Mouse (Mus musculus) cerebellum, adult 11 months (tissue): Measurements from ENCODE around the gene Ambn.
"Not testable (repeated sequence)": the region's sequence is repeated elsewhere in the genome, so short reads cannot be mapped to it uniquely, and the experiment has no call there.

Experiments
- DNase-seq: peaks from one replicate; pipeline ENCODE4 v3.0.0; 2022

Ambn gene

DNA sequence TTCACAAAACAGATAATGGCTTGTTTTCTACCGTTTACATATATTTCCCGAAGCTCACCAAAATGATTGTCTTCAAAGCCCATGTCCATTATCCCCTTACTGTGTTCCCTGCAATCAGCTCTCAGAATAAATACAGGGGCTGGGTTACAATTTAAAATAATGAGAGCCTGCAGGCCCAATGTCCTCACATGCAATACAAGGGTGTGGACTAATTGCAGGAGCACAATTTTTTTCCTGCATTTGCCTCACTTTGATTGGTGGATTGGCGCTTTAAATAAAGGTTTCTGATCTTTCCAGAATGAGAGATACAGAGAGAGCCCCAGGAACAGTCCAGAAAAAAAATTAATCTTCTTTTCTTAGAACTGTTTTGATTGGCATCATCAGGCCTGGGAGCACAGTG, at the start of gene Ambn:
Ambn (plus strand) TSS at position 301 of the 400 bp plus-strand sequence.
- no peak for DNase-seq

DNA sequence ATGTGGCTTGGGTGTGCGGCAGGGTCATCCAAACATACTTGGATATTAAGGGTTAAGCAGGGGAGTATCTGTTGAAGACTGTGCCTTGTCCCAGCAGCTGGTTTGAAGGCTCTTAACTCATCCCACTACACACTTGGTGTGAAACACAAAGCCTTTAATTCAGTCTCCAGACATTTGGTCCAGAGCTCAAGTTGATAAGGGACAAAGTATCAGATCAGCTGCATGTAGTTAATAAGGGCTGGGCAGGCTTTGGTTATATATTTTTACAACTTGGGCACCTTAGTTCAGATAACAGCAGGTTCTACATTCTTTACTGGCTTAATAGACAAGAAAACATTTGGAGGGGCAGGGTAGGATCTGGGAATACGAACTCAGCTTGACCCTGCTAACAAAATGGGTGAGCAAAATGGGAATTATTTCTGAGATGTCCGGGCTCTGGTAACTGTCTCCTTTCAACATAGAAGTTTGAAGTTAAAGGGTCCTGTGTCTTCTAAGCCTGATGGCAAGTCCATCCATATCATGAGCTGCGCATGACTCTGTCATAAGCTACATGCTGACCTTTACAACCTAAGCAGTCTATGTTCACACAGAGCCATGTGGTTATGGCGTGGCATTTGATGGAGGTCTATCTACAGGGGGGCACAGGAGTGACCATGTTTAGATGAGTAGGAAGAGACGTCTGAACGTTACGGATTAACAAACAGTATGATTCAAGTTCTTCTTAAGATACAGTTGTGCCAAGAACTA, 35.3 kb upstream of the Ambn start:
- DNase-seq: no peak

DNA sequence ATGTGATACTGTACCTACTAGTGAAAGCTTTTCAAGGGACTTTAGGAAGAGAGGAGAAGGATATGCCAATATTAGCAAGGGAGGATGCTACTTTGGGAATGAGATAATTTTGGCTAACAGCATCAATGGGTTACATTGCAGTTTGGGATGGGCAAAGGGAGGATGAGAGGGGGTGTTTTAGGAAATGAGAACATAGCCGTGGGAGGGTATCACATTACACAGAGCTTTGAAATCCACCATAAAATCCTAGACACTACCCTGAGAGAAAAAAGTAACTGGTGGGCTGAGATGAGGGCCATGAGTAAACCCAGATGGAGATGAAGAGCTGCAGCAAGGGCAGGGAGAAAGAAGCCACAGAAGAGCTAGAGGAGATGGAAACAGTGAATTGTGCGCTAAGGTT, 30.9 kb upstream of the Ambn start:
- DNase-seq: not testable (repeated sequence)

DNA sequence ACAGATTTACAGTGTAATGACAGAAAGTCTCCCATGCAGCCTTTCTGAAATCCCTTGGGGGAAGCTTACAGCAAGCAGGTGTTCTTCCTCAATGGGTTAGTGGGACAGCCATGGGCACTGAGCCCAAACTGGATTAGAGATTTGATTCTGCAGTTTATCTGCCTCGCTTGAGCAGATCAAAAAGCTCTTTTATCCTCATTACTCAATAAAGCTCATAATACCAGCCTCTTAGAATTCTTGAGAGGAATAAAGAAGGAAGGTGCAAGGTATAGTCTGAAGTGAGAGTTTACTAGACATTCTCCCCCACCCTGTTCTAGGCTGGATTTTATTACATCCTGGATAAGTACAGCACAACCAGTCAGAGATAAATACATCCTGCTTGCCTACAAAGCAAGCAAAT, 29.0 kb upstream of the Ambn start:
- DNase-seq: no peak

DNA sequence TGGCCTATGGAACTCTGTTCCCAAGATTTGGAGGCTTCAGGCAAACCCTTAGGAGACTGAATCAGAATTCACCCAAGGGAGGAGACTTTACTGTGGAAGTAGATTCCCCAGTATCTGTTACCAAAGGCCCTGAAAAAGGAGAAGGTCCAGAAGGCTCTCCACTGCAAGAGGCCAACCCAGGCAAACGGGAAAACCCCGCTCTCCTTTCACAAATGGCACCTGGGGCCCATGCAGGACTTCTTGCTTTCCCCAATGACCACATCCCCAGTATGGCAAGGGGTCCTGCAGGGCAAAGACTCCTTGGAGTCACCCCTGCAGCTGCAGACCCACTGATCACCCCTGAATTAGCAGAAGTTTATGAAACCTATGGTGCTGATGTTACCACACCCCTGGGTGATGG, 11.7 kb downstream of the Ambn start:
- DNase-seq: no peak

DNA sequence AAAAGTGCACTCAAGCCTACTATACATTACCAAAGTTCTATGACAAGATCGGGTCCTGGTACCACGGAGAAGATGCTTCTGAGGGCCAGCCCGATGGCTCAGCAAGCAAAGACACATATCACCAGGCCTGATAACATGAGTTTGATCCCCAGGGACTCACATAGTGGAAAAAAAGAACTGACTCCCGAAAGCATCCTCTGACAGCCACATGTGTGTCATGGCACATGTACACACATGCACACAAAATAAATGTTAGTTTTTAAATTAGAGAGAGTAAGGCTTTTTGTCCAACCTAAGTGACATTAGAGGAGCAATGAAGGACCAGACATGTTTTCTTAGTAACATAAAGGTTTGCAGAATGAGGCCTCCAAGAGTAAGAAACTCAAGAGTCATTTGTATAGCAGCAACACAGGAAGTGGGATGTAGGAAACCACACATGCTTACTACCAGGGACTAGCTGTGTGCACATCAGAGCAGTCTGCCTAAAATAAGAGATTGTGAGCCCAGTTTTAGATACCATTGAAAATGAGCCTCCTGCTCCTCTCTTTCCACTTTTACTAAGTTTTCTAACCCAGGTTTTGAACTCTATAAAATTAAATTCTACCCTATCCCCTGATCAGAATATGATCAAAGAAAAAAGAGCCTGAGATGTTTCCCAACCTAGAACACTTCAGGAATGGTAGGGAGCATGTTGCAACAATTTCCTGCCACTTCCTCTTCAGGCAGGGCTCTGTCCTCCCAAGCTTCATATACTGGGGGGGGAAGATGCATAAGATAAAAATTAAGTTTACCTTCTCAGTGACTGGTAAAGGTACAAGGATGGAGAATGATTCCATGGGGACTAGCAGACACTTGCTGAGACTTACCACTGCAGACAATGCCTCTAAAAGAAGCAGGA, 13.3 kb downstream of the Ambn start:
- no peak for DNase-seq

DNA sequence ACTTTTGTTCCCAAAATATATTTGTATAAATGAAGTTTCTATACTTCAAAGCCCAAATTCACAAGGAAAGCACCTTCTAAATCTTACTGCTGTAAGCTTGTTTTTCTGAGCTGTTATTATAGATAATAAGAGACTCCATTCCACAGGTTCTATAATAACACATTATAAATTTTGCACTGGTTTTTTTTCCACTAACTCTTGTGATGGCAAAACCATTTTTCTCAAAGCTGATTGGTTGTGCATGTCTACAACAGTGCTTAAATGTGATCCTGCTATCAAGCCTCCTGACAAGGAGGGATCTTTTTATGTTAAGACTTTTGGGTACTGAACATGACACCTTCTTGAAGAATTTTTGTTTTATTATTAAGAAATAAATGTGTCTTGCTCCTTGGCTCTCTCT, 31.9 kb downstream of the Ambn start, which contains the start of gene Enam:
Enam (plus strand) TSS at position 301 of the 400 bp plus-strand sequence.
- DNase-seq: no peak

DNA sequence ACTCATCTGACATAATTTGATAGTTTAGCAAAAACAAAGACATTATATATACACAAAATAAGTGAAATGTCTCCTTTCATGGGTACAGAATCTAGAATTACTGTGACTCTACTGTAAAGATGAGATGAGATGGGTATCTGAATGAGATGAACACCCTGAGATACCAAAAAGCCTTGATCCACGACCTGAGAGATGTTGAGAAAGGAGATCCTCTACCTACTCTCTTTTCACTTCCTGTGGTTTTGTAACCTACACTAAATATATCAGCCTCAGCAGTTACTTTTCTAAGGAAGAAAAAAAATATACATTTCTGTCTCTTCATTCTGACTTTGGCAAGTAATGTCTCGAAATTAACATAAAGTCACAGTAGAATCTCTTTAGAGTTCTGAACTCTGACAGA, 33.2 kb downstream of the Ambn start:
- no peak for DNase-seq

DNA sequence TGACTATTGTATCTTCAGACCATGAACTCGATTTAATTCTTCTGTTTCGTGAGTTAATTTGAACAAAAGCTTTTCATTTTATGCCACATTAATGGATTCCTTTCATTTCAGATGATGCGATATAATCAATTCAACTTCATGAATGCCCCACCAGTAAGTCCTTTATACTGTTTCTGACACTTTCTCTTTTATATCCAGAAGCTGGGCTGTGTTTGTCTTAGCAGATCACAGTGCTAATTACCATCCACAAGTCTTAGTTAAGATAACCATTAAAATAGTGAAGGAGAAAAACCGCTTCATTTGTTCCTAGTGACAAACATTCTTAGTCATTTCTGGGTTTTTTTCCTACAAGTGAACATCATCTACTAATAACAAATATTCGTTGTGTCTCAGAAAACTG, 35.3 kb downstream of the Ambn start:
- no peak for DNase-seq

DNA sequence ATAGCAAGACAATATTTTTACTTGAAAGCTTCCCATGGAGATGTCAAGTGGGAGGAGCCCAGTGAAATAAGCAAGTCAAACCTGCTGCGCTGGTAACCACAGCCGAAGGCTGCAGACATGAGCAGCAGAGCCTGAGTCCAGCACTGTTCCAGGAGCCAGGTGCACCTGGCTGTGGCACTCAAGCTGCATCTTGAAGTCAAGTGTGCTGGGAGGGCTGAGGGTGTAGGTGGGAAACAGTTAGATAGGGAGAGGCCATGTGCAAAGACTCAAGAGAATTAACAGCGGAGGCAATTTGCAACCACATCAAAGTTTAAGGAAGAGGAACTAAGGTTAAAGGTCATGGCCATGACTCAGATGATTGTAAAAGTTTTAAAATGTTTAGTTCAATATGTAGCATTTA, 44.0 kb downstream of the Ambn start:
- DNase-seq: no peak

DNA sequence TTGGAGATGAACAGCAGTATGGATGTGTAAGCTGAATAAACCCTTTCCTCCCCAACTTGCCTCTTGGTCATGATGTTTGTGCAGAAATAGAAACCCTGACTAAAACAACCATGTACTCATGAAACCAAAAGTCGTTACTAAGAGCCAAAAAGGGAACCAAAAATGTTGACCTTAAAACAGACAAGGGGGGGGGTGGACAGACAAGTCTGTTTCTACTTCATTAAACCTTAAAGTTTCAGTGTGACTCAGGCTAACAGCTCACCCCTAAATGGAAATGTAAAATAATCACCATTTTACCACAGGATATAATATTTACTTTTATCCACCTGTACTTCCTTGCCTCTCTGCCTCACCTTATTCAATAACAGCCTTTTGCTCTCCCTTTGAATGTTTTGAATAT, 52.8 kb downstream of the Ambn start:
- DNase-seq: no peak

DNA sequence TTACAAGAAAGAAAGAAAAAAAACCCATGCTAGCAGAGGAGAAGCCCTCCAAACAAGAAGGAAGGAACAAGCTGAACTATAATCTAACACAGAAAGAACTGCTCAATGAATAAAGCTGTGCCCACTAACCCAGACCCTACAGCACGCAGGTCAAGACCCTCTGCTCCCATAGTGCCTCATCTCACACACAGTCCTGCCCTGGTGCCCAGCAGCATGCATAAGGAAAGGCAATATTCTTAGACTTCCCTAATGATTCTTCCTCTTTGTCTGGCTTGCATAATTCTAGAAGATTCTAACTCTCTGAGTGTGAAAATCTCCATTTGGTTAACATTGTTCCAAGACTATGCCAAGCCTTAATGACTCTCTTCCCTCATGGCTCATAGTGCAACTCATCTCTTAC, 53.2 kb downstream of the Ambn start:
- no peak for DNase-seq
